Mouse (Mus musculus) cerebellum, postnatal 25 days (tissue): ENCODE results near the gene Acyp2.
A peak's percentile ranks its signal among the peaks of the same experiment; 100 is the strongest.
"Not testable (repeated sequence)": the region's sequence is repeated elsewhere in the genome, so short reads cannot be mapped to it uniquely, and the experiment has no call there.

Experiments used
- DNase-seq, 2 experiments: peaks; one replicate each; pipeline ENCODE4 v3.0.0; 2021; ENCODE audit warnings: mixed read lengths in 2 of 2

Acyp2 gene

DNA sequence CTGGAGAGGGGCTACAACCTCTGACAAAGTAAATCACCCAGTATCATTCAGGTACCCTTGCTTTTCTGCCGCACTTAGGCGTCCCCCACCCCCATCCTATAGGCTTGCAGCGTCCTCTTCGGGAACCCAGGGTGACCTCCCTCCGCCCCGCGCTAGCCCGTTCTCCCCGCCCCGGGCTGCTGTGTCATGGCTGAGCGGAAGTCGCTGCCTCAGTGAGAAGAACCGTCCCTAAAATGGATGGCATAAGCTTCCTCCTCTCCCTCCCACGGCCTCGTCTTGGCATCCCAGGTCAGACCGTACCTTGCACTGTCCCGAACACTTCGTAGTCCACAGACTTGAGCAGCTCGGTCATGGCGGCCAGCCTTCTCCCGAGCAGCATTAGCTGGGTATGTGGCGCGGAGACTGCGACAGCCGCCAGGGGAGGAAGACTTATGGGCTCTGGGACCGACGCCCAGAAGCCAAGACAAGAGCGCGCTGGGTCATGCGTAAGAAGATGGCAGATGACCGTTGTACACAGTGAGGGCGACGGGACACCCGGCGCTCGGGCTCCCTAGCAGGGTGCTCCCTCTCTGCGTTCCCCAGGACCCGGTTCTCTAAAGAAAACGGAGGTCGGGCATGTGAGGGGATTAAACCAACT, at the start of gene Acyp2:
Gene Acyp2 (minus strand): TSS at position 587 of the 637 bp plus-strand sequence.
- peak; percentile 89 to 90 for DNase-seq

DNA sequence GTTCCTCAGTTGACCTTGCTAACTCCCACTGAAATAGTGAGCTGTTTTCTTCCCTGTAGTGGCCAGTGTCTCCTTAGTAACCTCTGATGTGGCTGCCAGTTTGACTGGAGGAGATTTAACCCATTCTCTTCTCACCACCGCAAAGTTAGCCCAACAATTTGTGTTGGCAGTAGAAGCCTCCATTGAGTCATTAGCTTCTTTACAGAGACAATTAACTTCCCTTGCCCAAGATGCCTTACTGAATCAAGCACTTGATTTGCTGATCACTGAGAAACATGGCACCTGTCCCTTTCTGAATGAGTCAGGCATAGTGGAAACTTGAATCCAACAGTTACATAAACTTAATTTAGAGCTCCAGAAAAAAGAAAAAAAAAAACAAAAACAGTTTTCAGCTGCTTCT, 40.0 kb upstream of the Acyp2 start:
- no peak for DNase-seq

DNA sequence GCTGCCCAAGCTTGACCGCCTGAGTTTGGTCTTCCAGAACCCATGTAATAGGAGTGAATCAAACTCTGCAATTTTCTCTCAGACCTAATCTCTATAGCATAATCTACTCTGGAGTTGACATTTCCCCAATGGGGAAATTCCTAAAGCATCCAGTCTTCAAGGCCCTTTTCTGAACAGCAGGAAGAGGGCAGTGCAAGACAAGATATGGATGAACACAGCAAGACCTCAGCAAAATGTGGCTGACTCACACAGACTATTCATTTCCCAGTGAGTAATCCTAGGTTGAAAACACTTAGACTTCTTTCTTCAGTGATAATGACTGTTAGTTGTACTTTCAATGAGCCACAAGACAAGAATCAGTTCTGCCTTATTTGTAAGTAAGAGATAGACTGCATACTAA, 26.7 kb upstream of the Acyp2 start:
- peak; percentile 18 to 50 for DNase-seq

DNA sequence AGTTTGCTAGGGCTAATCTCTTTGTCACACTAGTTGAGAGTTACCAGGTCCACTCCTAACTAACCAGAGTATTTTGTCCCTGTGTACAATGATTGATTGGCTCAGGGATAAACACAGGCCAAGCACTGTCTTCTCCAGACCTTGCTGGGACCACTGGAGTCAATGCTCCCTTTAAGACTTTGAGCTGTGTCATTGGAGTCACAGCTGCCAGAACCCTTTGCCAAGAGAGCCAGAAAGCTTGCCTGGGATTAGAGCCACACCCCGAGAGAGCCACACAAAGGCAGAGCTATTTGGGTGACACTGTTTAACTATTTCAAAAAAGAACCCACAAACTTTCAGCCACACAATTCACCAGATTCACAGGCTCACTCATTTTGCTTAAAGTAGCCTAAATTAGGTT, 23.3 kb upstream of the Acyp2 start:
- no peak for DNase-seq

DNA sequence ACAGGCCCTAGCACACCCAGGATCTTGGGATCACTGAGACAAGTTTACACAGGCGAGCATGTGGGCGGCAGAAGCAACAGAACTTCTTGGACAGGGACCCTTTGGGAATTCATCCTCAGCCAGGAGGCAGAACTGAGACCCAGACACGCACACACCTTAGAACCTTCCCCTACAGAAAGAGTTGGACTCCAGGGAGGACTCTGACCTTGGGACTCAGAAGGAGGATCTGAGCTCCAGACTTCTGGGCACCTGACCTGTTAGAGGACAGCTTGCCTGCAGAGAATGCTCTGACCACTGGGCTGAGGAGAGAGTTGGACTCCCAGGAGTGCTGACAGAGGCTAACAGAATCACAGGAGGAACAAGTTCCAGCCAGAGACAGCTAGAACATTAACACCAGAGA, 13.6 kb upstream of the Acyp2 start:
- no peak for DNase-seq

DNA sequence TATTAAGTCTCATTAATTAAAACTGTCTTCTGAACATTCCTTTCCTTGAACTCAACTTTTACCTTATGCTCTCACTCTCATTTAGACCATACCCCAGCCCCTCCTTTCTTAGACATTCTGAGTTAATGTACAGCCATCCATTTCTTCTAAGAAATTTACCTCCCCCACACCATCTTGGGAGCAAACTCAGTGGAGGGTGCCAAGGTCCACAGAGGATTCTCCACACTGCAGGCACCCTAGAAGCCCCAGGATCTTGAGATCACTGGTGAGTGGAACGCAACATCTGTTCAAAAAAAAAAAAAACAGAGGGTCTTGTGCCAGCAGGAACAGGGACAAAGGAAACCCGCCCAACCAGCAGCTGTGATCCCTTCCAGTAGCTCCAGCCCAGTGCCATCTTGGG, 13.2 kb upstream of the Acyp2 start:
- DNase-seq: no peak

DNA sequence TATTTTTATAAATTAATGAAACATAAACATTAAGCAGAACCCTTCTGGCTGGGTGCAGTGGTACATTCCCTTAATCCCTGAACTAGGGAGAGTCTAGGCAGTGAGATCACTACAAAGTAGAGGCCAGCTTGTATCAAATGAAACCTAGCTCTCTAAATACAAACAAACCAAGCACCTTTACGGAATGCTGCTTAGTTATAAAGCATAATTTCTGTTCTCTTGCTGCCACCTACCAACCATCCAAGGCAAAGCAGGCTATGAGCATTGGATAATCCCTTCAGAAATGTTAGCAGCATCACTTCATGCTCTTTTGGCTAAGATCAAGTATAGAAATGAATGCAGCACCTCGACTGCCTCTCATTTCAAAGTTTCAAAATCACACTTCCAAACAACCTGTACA, 7.7 kb upstream of the Acyp2 start:
- DNase-seq: peak; percentile 54 to 69

DNA sequence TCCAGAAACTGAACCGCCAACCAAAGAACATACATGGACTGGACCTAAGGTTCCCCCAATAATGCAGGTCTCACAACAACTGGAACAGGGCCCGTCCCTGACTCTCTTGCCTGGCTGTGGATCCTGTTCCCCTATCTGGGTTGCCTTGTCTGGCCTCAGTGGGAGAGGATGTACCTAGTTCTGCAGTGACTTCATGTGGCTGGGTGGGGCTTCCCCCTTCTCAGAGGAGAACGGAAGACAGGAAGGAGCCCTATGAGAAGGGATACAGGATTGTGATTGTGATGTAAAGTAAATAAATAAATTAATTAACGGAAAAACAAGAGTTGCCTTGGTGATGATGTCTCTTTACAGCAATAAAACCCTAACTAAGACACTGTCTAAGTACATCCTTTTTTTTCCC, 6.7 kb upstream of the Acyp2 start:
- DNase-seq: no peak

DNA sequence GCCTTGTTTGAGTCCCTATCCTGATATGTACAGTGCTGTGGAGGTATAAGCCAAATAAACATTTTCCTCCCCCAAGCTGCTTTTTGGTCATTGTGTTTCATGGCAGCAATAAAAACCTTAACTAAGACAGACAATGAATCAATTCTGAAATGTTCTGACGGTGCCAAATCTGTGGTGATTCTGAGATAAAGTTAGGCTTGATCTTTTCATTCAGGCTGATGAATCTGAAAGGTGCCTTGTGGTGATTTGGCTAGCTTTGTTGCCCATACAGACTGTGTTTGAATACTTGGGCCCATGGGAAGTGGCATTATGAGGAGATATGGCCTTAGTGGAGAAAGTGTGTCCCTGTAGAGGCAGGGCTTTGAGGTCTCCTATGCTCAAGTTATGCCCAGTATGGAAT, 1.0 kb upstream of the Acyp2 start:
- DNase-seq: no peak

DNA sequence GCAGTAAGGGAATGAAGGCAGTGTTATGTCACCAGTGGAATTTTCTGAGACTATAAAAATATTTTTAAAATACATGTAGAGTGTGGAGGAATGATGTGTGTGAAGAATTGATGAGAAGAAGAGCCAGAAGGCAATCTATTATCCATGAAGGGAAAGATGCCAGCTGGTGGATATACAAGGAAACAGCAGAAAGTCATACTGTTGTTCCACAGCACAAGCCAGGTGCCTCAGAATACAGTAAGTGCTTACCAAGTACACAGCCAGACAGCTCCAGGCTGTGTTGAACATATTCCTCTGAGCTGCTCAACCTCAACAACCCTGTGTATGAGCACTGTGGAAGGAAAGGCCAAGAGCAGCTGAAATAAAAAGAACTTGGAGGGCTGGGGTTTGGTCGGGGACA, 13.7 kb downstream of the Acyp2 start:
- no peak for DNase-seq

DNA sequence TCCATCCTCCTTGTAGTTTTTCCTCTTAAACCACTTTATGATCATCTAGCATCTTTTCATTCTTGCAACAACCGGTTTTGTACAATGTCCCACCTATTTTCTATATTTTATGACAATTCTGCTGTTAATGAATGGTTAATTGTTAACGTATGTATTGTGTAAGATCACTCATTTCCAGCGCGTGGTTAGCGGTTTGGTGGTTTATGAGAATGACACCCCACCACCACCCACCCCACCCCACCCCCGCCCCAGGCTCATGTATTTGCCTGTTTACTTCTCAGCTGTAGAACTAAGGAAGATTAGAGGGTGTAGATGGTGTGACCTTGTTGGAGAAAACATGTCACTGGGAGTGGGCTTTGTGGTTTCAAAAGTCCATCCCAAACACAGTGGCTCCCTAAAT, 18.9 kb downstream of the Acyp2 start:
- no peak for DNase-seq

DNA sequence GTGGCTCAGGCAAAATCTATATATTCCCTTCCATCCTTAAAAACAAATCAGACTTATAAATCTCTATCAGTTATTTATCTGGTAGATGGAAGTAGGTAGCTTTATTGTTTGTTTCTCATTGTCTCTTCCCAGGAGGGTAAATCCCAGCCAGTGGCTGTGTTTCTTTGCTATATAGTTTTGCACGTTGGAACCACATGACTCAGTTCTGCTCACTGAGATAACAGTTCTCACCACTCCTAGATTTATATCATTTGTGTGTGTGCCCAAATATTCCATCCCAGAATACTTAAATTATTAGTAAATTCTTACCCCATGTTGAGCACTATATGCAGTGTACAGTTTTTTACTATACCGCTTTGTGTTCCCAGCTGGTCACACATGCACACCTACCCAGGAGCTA, 26.2 kb downstream of the Acyp2 start:
- no peak for DNase-seq

DNA sequence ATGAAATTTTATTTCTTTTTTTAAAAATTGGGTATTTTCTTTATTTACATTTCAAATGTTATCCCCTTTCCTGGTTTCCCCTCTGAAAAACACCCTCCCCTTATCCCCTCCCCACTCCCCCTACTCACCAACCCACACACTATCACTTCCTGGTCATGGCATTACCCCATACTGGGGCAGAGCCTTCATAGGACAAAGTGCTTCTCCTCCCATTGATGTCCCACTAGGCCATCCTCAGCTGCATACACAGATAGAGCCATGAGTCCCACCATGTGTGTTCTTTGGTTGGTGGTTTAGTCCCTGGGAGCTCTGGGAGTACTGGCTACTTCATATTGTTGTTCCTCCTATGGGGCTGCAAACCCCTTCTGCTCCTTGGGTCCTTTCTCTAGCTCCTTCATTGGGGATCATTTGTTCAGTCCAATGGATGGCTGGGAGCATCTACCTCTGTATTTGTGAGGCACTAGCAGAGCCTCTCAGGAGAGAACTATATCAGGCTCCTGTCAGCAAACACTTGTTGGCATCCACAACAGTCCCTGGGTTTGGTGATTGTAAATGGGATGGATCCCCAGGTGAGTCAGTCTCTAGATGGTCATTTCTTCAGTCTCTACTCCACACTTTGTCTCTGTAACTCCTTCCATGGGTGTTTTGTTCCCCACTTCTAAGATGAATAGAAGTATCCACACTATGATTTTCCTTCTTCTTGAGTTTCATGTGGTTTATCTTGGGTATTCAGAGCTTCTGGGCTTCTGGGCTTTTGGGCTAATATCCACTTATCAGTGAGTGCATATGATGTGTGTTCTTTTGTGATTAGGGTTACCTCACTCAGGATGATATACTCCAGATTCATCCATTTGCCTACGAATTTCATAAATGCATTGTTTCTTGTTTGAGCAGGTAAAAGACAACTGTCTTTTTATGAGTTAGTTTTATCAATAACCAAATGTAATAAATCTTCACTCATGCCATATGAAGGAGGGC, 27.7 kb downstream of the Acyp2 start:
- not testable (repeated sequence) for DNase-seq

DNA sequence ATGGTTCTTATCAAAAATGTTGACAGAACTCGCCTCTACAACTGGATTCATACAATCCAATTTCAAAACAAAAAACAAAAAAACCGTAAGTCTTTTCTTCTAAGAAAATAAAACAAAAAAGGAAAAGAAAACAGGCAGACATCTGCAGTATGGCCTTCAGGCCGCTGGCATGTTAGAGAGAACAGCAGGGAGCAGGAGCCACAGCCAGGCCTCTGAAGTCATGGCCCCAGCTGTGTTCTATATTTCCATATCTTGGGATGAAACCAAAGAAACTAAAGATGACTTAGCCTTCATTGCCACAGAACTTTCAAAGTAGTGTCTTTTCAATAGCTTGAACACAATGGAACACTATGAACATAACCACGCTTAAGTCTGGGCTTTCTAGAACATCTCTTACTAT, 31.2 kb downstream of the Acyp2 start:
- DNase-seq: peak in 1 of 2 experiments; percentile 9

DNA sequence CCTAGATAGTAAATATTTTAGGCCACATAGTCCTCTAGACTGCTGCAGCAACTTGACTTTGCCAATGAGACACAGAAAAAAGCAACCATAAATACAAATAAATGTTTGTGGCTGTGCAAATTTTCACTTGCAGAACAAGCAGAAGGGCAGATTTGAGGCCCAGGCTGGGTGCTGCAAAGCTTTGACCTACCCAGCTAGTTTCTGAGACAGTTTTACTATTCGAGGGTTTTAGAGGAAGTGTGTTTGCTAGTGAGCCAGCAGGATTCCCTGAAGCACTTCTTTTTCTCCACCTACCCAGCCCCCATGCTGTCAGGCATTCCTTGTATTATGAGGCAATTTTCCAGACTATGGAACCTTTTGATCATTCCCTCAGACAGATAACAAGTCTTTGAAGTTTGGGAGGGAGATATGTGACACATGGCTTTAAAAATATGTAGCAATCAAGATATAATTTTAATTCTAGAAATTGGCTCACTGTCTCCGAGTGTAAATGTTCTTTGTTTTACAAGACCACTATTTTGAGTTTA, 31.8 kb downstream of the Acyp2 start:
- DNase-seq: no peak

DNA sequence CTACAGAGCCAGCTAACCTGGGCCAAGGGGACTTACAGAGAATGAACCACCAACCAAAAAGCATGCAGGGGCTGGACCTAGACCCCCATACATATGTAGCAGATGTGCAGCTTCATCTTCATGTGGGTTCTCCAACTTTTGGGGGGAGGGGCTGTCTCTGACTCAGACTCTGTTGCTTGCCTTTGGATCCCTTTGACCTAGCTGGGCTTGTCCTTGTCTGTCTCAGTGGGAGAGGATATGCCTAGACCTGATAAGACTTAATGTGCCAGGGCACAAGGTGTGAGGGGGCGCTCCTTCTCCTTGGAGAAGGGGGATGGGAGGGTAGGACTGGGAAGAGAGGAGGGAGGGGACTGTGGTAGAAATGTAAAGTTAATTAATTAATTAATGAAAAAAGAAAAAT, 33.4 kb downstream of the Acyp2 start:
- DNase-seq: no peak

DNA sequence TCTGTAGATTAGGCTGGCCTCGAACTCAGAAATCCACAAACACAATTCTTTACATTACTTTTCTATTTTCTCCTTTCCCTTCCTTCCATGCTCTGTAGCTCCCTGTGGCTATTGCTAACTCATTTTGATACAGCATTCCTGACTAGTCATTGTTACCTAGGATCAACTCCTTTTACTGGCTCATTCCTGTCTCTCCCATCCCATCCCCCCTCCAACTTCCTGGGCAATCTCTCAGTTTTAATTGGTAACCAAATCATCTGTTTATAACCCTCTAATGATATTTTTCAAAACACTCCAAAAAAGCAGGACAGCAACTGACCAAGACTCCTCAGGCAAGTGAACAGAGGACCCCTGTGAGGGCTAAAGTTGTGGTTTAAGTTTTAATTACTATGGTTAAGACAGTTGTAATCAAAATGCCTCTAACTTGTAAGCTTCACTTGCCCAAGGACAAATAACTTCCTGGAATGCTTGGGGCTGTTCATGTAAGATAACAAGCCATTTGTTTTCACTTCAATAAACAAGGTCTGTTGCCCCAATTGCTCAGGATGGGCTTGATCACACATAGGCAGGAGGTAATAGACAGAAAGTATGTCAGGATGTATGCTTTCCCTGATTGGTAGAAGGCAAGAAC, 35.4 kb downstream of the Acyp2 start:
- no peak for DNase-seq

DNA sequence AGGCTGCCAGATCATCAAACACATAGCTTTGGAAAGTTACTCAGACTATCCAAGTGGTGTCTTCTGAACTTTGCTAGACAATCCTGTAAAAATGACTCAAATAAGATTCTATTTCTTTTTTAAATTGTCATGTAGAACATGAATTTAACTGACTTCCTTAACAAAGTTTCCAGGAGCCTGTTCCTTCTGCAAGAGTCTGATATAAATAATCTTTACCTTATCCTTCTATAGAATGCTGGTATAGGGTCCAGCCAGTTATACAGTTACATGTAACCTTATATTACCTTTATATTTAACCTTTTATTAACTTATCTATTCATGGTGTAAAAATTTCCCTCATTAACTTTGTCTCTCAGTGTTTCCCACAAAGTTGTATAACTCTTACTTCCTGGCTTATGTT, 36.7 kb downstream of the Acyp2 start:
- DNase-seq: no peak

DNA sequence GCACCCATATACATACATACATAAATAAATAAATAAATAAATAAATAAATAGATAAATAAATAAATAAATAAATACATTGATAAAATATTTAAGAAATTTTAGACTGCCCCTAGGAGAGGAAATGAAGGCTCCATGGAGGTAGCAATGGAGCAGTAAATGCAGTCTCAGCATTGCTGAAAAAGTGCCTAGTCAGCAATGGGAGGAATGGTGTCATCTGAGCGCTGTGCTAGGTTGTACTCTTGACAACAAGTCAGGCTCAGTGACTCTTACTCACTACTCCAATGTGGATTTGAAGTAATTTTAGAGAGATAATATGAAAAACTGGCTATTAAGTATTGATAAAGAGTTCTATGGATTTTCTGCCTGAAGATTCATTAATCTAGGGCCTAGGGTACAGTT, 40.1 kb downstream of the Acyp2 start:
- no peak for DNase-seq

DNA sequence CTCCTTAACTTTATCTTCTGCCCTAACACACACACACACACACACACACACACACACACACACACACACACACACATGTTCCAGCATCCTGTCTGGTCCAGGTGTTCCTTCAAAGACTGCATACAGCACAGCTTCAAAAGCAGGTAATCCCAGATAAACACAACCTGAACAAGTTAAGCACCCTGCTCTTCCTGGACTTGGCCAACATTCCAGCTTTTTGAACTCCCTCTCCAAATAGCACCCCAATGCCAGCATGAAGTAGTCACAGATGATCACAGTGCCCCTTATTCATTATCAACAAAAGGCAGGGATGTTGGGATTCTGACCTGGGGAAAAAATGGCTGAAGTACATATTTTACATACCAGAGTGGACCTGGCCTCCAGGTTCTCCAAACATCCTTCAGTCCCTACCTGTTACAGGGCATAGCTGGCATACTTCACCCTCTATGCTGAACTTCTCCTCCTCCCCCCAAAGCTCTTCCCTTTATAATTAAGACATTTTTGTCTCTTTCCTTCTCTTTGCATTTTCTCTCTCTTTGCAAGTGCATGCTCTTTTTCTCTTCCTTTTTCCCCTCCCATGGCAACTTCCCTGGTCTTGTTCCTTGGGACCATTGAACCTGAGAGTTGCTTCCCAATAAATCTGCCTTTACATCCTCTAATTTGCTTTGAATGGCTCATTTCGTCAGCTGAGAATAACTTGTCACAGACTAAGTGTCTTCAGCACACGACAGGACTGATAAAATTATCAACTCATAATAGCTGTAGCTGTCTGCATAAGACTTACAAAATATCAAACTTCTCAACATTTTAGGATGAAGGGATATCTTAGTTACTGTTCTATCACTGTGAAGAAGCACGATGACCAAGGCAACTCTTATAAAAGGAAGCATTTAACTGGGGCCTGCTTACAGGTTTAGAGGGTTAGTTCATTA, 41.5 kb downstream of the Acyp2 start:
- DNase-seq: no peak

DNA sequence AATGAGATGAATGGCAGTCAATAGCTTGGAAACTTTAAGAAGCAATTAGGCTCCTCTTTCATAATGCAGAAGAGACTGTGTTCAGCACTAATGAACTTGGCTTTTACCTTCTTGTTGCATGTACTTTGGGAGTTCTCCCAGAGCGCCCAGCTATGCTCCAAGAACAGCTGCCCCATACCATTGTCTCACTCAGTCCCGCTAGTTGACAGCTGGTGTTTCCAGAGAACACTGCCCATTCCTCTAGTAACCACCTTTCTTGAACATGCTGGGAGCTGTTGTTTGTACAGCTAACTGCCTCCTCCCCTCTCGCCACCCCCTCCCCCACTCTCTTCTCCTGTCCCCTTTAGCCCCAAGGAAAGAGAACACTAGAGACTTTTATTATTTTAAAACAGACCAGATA, 52.1 kb downstream of the Acyp2 start:
- no peak for DNase-seq

DNA sequence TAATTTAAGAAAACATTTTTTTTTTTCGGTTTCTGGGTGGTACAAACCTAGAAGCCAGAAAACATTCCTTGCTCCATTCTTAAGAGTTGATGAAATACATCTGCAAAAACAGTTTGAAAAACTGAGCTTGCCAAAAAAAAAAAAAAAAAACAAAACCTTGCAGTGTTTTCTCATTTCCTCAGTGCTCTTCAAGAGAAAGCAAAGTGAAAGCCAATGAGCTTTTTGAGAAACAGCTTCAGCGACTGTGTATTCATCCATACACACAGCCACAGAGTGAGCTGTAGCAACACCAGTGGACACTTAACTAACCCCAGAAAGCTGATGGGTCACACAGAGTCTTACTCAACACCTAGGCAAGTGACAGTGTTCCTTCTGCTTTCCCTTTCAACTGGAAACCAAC, 69.4 kb downstream of the Acyp2 start:
- no peak for DNase-seq
